Comparison of ENCODE assay signal across 11 mouse cellular contexts in the genomic region with DNA sequence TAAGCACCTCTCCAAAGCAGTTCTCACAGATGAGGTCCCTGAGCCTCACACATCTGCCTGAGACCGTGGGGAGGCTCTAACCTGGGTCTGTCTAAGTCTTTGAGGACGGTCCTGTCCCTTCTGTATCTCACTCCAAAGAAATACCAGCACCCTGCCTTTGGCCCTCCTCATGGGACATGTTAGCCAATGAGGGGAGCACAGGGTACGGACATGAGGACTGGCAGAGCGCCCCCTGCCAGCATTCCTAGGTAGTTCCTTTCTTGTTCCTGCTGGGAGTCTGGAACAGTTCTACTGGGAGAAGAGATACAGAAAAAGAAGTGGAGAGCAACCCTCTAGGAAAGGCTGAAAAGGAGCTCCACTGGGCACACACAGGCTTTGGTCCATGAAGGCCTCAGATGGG.
DNase-seq lines count a peak whose midpoint lies in the region; ATAC-seq and TF ChIP-seq lines count a peak whose summit lies in the region.
"Had no signal": no experiment of that assay in that cellular context is flagged by ENCODE, and none has a peak within 500 bp of the region (broad histone marks: within the 10 kb centered on the region; RNA-seq: fewer than 3 reads in every experiment).

No protein-coding gene starts in this region.

- H3K27ac ChIP-seq in intestine, postnatal 0 days (ENCODE audit: low read depth, low read length), result no peak overlapping the region
- no peak overlapping the region for H3K27ac ChIP-seq in intestine, embryonic 15.5 days
- H3K27ac ChIP-seq in lung, postnatal 0 days (ENCODE audit: low read length), result no peak overlapping the region
- H3K27ac ChIP-seq in MEL (ENCODE audit: control insufficient read depth, low read depth, low read length), result no peak overlapping the region
- no peak overlapping the region for H3K27ac ChIP-seq in cortical plate, adult 2 months (ENCODE audit: insufficient read depth, low read length)
- H3K27ac ChIP-seq: limb, embryonic 13.5 days had no signal

- WGBS in intestine, postnatal 0 days, result 67% methylated on average over 4 of the region's 4 CpGs
- 66% methylated on average over 4 of the region's 4 CpGs for WGBS in intestine, embryonic 15.5 days
- WGBS in lung, postnatal 0 days, result 55% methylated on average over 4 of the region's 4 CpGs

- H3K36me3 ChIP-seq in intestine, postnatal 0 days (ENCODE audit: control insufficient read depth, insufficient read depth), result no peaks in the 10 kb centered on the region
- no peaks in the 10 kb centered on the region for H3K36me3 ChIP-seq in intestine, embryonic 15.5 days
- no peaks in the 10 kb centered on the region for H3K36me3 ChIP-seq in lung, postnatal 0 days (ENCODE audit: insufficient read depth, low read length)
- peaks cover 0 to 6% of the 10 kb centered on the region in 2 experiments; a peak in 2 of 4 replicates for H3K36me3 ChIP-seq in MEL (ENCODE audit: control insufficient read depth in 1 of 2, insufficient read depth in 2 of 2, low read length in 2 of 2)
- H3K36me3 ChIP-seq: limb, embryonic 13.5 days had no signal

- peak; percentile 58 for TF ChIP-seq CTCF in intestine, postnatal 0 days (IDR thresholded peaks at IDR 0.05; ENCODE audit: low read depth)
- TF ChIP-seq CTCF in lung, postnatal 0 days (IDR thresholded peaks at IDR 0.05), result peak; percentile 61
- peak; percentile 52 to 75 (median 62) for TF ChIP-seq CTCF in MEL (IDR thresholded peaks at IDR 0.05 in 2 of 3, conservative IDR thresholded peaks at IDR 0.05 in 1 of 3; ENCODE audit: control insufficient read depth in 1 of 3, insufficient read depth in 1 of 3, low read depth in 2 of 3, low read length in 3 of 3, poor library complexity in 1 of 3, severe bottlenecking in 1 of 3)
- TF ChIP-seq CTCF in cortical plate, adult 2 months (IDR thresholded peaks at IDR 0.05; ENCODE audit: extremely low read depth, insufficient read depth, low read length), result 0 out of 2 replicates have a peak, but pooled peaks have one; percentile 22

- no peak for ATAC-seq in intestine, postnatal 0 days
- no peak for ATAC-seq in intestine, embryonic 15.5 days
- no peak for ATAC-seq in lung, postnatal 0 days

- peak; percentile 41 for DNase-seq in lung, postnatal 0 days (ENCODE audit: low spot score)
- DNase-seq in lung, postnatal 25 days (ENCODE audit: low spot score), result no peak
- DNase-seq in MEL (ENCODE audit: low read depth, low spot score), result peak; percentile 37
- DNase-seq in frontal cortex, postnatal 10 days (ENCODE audit: low spot score in 2 of 2), result no peak
- DNase-seq in T-cell, adult 2 months (ENCODE audit: low spot score), result no peak

- no peaks in the 10 kb centered on the region for H3K4me1 ChIP-seq in intestine, postnatal 0 days (replicated peaks; ENCODE audit: control insufficient read depth, insufficient read depth, low read length)
- H3K4me1 ChIP-seq in intestine, embryonic 15.5 days (replicated peaks), result peaks cover 7% of the 10 kb centered on the region
- H3K4me1 ChIP-seq in lung, postnatal 0 days (ENCODE audit: insufficient read depth, low read depth, low read length), result no peaks in the 10 kb centered on the region
- 0 out of 4 replicates have a peak, but pooled peaks cover 0 to 6% of the 10 kb centered on the region in 2 experiments for H3K4me1 ChIP-seq in MEL (ENCODE audit: control insufficient read depth in 1 of 2, insufficient read depth in 2 of 2, low read length in 2 of 2)
- H3K4me1 ChIP-seq in cortical plate, adult 2 months (ENCODE audit: control insufficient read depth, insufficient read depth, low read length), result peaks cover 11% of the 10 kb centered on the region

- H3K27me3 ChIP-seq in intestine, postnatal 0 days (replicated peaks; ENCODE audit: control insufficient read depth, insufficient read depth, low read length), result no peaks in the 10 kb centered on the region
- H3K27me3 ChIP-seq in intestine, embryonic 15.5 days (replicated peaks), result no peaks in the 10 kb centered on the region
- H3K27me3 ChIP-seq in lung, postnatal 0 days (replicated peaks; ENCODE audit: insufficient read depth, low read length), result no peaks in the 10 kb centered on the region
- H3K27me3 ChIP-seq in MEL (ENCODE audit: control insufficient read depth in 1 of 2, insufficient read depth in 2 of 2, low read length in 2 of 2), result peaks cover 11 to 12% of the 10 kb centered on the region in 2 experiments; a peak in 3 of 4 replicates
- H3K27me3 ChIP-seq: limb, embryonic 13.5 days had no signal

- TF ChIP-seq RAD21 in MEL (IDR thresholded peaks at IDR 0.05; ENCODE audit: low read depth, low read length), result no peak

- no peak overlapping the region for H3K4me3 ChIP-seq in intestine, postnatal 0 days (ENCODE audit: low read depth, low read length)
- H3K4me3 ChIP-seq in intestine, embryonic 15.5 days (replicated peaks), result no peak overlapping the region
- H3K4me3 ChIP-seq in lung, postnatal 0 days (ENCODE audit: low read depth, low read length), result no peak overlapping the region
- H3K4me3 ChIP-seq in MEL (ENCODE audit: control insufficient read depth in 1 of 2, insufficient read depth in 1 of 2, low read depth in 2 of 2, low read length in 2 of 2), result no peak overlapping the region
- H3K4me3 ChIP-seq in cortical plate, adult 2 months (ENCODE audit: insufficient read depth, low read length), result no peak overlapping the region
- H3K4me3 ChIP-seq: limb, embryonic 13.5 days; megakaryocyte, embryonic 14.5 days had no signal

- H3K9ac ChIP-seq in intestine, postnatal 0 days (ENCODE audit: low read depth, low read length), result no peak overlapping the region
- no peak overlapping the region for H3K9ac ChIP-seq in intestine, embryonic 15.5 days
- no peak overlapping the region for H3K9ac ChIP-seq in lung, postnatal 0 days (replicated peaks; ENCODE audit: low read depth)
- no peak overlapping the region for H3K9ac ChIP-seq in MEL (ENCODE audit: control insufficient read depth, low read depth, low read length, poor library complexity, severe bottlenecking)
- H3K9ac ChIP-seq: limb, embryonic 13.5 days had no signal

- no peak for TF ChIP-seq POLR2A in MEL (IDR thresholded peaks at IDR 0.05; ENCODE audit: control insufficient read depth in 1 of 2, insufficient read depth in 1 of 2, low read depth in 1 of 2, low read length in 2 of 2, poor library complexity in 1 of 2)
- no peak for TF ChIP-seq POLR2A in cortical plate, adult 2 months (IDR thresholded peaks at IDR 0.05; ENCODE audit: extremely low read depth, insufficient read depth, low read length)

- no peaks in the 10 kb centered on the region for H3K9me3 ChIP-seq in intestine, postnatal 0 days (ENCODE audit: control insufficient read depth)
- no peaks in the 10 kb centered on the region for H3K9me3 ChIP-seq in intestine, embryonic 15.5 days
- H3K9me3 ChIP-seq in lung, postnatal 0 days (ENCODE audit: low read length), result no peaks in the 10 kb centered on the region
- no peaks in the 10 kb centered on the region for H3K9me3 ChIP-seq in MEL (replicated peaks; ENCODE audit: insufficient read depth, low read length)
- H3K9me3 ChIP-seq: limb, embryonic 13.5 days; megakaryocyte, embryonic 14.5 days had no signal

- no peaks in the 10 kb centered on the region for H3K79me2 ChIP-seq in MEL (ENCODE audit: control insufficient read depth, insufficient read depth, low read length, poor library complexity)

- H3K4me2 ChIP-seq in intestine, postnatal 0 days (replicated peaks; ENCODE audit: low read depth), result no peak overlapping the region
- H3K4me2 ChIP-seq in intestine, embryonic 15.5 days (replicated peaks), result no peak overlapping the region
- no peak overlapping the region for H3K4me2 ChIP-seq in lung, postnatal 0 days (replicated peaks; ENCODE audit: low read depth, low read length)
- H3K4me2 ChIP-seq: heart, embryonic 11.5 days; limb, embryonic 13.5 days had no signal

- TF ChIP-seq EP300 in lung, postnatal 0 days (IDR thresholded peaks at IDR 0.05), result no peak
- no peak for TF ChIP-seq EP300 in MEL (IDR thresholded peaks at IDR 0.05; ENCODE audit: low read depth in 1 of 2, low read length in 2 of 2)

TF ChIP-seq in MEL, 35 proteins besides CTCF, POLR2A, EP300 and RAD21:
- TF ChIP-seq ETS1 (IDR thresholded peaks at IDR 0.05; ENCODE audit: low read depth, low read length), result no peak
- TF ChIP-seq SMC3 (IDR thresholded peaks at IDR 0.05; ENCODE audit: low read depth, low read length), result peak; percentile 36
- no peak for TF ChIP-seq E2F4 (IDR thresholded peaks at IDR 0.05; ENCODE audit: borderline replicate concordance, low read depth, low read length)
- TF ChIP-seq POLR2AphosphoS5 (IDR thresholded peaks at IDR 0.05; ENCODE audit: borderline replicate concordance, low read depth, low read length), result no peak
- TF ChIP-seq TAL1 (IDR thresholded peaks at IDR 0.05; ENCODE audit: low read length), result no peak
- TF ChIP-seq MEF2A (IDR thresholded peaks at IDR 0.05; ENCODE audit: extremely low read depth, insufficient replicate concordance, low read depth, low read length, poor library complexity, severe bottlenecking), result no peak
- TF ChIP-seq TBP (IDR thresholded peaks at IDR 0.05; ENCODE audit: low read depth, low read length), result no peak
TF ChIP-seq in MEL: peak in this region for 1.

Comparison
In these comparisons a context has a peak if more than half of its experiments do, and no peak if none do; other contexts are left out.
1. DNase-seq: peak in lung, postnatal 0 days (single experiment) and MEL (single experiment); none in lung, postnatal 25 days (single experiment), frontal cortex, postnatal 10 days (0 of 2) and T-cell, adult 2 months (single experiment).
2. Peak in every context shown above with its lines, with median percentiles within 50 percentile points of each other: CTCF ChIP-seq.